Mouse (Mus musculus) liver, embryonic 13.5 days (tissue): ENCODE data around the gene Eml1. TPM values are rescaled to one million over a fixed set of nuclear protein-coding genes. Genes with fewer than 3 reads are reported as not detected.

Source experiments
- ATAC-seq: fragments of 200-750 bp; cut with Nextera tagmentation; 2 replicates; pipeline ENCODE4 v1.8.0; 2017; ENCODE audit warnings: low read depth, mild to moderate bottlenecking, moderate number of reproducible peaks, moderate library complexity
- DNase-seq: peaks from one replicate; pipeline ENCODE4 v3.0.0; 2022
- H3K27ac ChIP-seq: fragments of 300-500 bp; sonication (generic); 2 replicates; pipeline ENCODE4 v1.5.1; 2015; ENCODE audit warnings: moderate library complexity, mild to moderate bottlenecking, inconsistent platforms
- H3K27me3 ChIP-seq: fragments of 300-500 bp; sonication (generic); 2 replicates; pipeline ENCODE4 v1.6.1; 2015; ENCODE audit warnings: mild to moderate bottlenecking, inconsistent platforms
- H3K36me3 ChIP-seq: fragments of 300-500 bp; sonication (generic); 2 replicates; pipeline ENCODE4 v1.6.1; 2015; ENCODE audit warnings: mild to moderate bottlenecking, inconsistent platforms
- H3K4me1 ChIP-seq: fragments of 300-500 bp; sonication (generic); replicated peaks from 2 replicates; pipeline ENCODE4 v1.6.1; 2015; ENCODE audit warnings: inconsistent platforms
- H3K4me2 ChIP-seq: fragments of 300-500 bp; sonication (generic); 2 replicates; pipeline ENCODE4 v1.6.1; 2015; ENCODE audit warnings: inconsistent platforms, mild to moderate bottlenecking, moderate library complexity
- H3K4me3 ChIP-seq: fragments of 300-500 bp; sonication (generic); replicated peaks from 2 replicates; pipeline ENCODE4 v1.5.1; 2015; ENCODE audit warnings: mild to moderate bottlenecking, inconsistent platforms
- H3K9ac ChIP-seq: fragments of 300-500 bp; sonication (generic); 2 replicates; pipeline ENCODE4 v1.6.1; 2015; ENCODE audit warnings: mild to moderate bottlenecking, inconsistent platforms
- H3K9me3 ChIP-seq: fragments of 300-500 bp; sonication (generic); replicated peaks from 2 replicates; pipeline ENCODE4 v1.6.1; 2016; ENCODE audit warnings: inconsistent platforms
- WGBS: fragments of 180-500 bp; shearing (Covaris S2); methylation state at CpG from one replicate; pipeline ENCODE4 v1.1.7; 2015; ENCODE audit not compliant: insufficient replicate concordance; 5-methylcytosine and 5-hydroxymethylcytosine counted together
- polyA plus RNA-seq: library from polyadenylated mRNA; unstranded; fragments of >200 nt; fragmentation: Nextera tagmentation; extraction: Ambion mirVana; gene quantifications from 2 replicates; pipeline ENCODE4 v1.2.1, GENCODE M21; 2015

Eml1 gene
- polyA plus RNA-seq, 1 experiment from 2014 or later: 5.5 TPM

- Histone ChIP-seq H3K4me2 (no peak overlapping the region), H3K4me1 (no peaks in the 10 kb centered on the region), H3K4me3 (no peak overlapping the region), H3K36me3 (no peaks in the 10 kb centered on the region), H3K27ac (no peak overlapping the region), H3K9ac (no peak overlapping the region), H3K9me3 (peaks cover 4% of the 10 kb centered on the region; the same call in 1 of the 2 replicates), H3K27me3 (peaks cover 50% of the 10 kb centered on the region)
- WGBS: 8% methylated on average over 35 of the region's 35 CpGs
- ATAC-seq: no peak
- no peak for DNase-seq
Measured at GRCm38 (mm10) chr12:108352371-108353136, 18.2 kb upstream of the Eml1 start.

GRCm38 (mm10) chr12:108354284-108354683, 16.5 kb upstream of the Eml1 start:
- DNase-seq: no peak
- H3K27me3 ChIP-seq: peaks cover 50% of the 10 kb centered on the region
- H3K4me2 ChIP-seq: no peak overlapping the region
- H3K36me3 ChIP-seq: no peaks in the 10 kb centered on the region
- no peak for ATAC-seq
- H3K4me3 ChIP-seq: no peak overlapping the region
- H3K4me1 ChIP-seq: no peaks in the 10 kb centered on the region
- no peak overlapping the region for H3K9ac ChIP-seq
- 39% methylated on average over 2 of the region's 2 CpGs for WGBS
- H3K27ac ChIP-seq: no peak overlapping the region
- H3K9me3 ChIP-seq: peaks cover 4% of the 10 kb centered on the region; the same call in 1 of the 2 replicates

- ATAC-seq: no peak
- 39% methylated on average over 1 of the region's 1 CpGs for WGBS
- Histone ChIP-seq H3K4me2 (no peak overlapping the region), H3K27ac (no peak overlapping the region), H3K4me3 (no peak overlapping the region), H3K9ac (no peak overlapping the region), H3K9me3 (peaks cover 4% of the 10 kb centered on the region; the same call in 1 of the 2 replicates), H3K4me1 (no peaks in the 10 kb centered on the region), H3K36me3 (no peaks in the 10 kb centered on the region), H3K27me3 (peaks cover 41% of the 10 kb centered on the region)
- DNase-seq: no peak
Measured at GRCm38 (mm10) chr12:108355271-108355670, 15.5 kb upstream of the Eml1 start.

- H3K9ac ChIP-seq: no peak overlapping the region
- H3K36me3 ChIP-seq: no peaks in the 10 kb centered on the region
- no peak for ATAC-seq
- no peak overlapping the region for H3K4me3 ChIP-seq
- no peaks in the 10 kb centered on the region for H3K4me1 ChIP-seq
- DNase-seq: no peak
- peaks cover 36% of the 10 kb centered on the region for H3K27me3 ChIP-seq
- no peak overlapping the region for H3K27ac ChIP-seq
- peaks cover 4% of the 10 kb centered on the region; the same call in 1 of the 2 replicates for H3K9me3 ChIP-seq
- no peak overlapping the region for H3K4me2 ChIP-seq
Measured at GRCm38 (mm10) chr12:108355986-108356385, 14.8 kb upstream of the Eml1 start.

- Histone ChIP-seq H3K9ac (no peak overlapping the region), H3K36me3 (no peaks in the 10 kb centered on the region), H3K27ac (no peak overlapping the region), H3K27me3 (no peaks in the 10 kb centered on the region), H3K4me2 (no peak overlapping the region), H3K9me3 (no peaks in the 10 kb centered on the region), H3K4me1 (no peaks in the 10 kb centered on the region), H3K4me3 (no peak overlapping the region)
- ATAC-seq (0 out of 2 replicates have a peak, but pooled peaks have one; percentile 40), DNase-seq (peak; percentile 28)
- WGBS: 5% methylated on average over 5 of the region's 5 CpGs
Measured at GRCm38 (mm10) chr12:108363796-108364195, 7.0 kb upstream of the Eml1 start.

GRCm38 (mm10) chr12:108365340-108365739, 5.4 kb upstream of the Eml1 start:
- no peaks in the 10 kb centered on the region for H3K9me3 ChIP-seq
- H3K4me1 ChIP-seq: 0 out of 2 replicates have a peak, but pooled peaks cover 2% of the 10 kb centered on the region
- no peak overlapping the region for H3K4me2 ChIP-seq
- no peak overlapping the region for H3K4me3 ChIP-seq
- DNase-seq: no peak
- no peak for ATAC-seq
- no peak overlapping the region for H3K9ac ChIP-seq
- WGBS: 50% methylated on average over 3 of the region's 3 CpGs
- H3K27me3 ChIP-seq: no peaks in the 10 kb centered on the region
- no peak overlapping the region for H3K27ac ChIP-seq
- no peaks in the 10 kb centered on the region for H3K36me3 ChIP-seq

GRCm38 (mm10) chr12:108365868-108366267, 4.9 kb upstream of the Eml1 start:
- no peak overlapping the region for H3K4me3 ChIP-seq
- WGBS: 42% methylated on average over 7 of the region's 7 CpGs
- peaks cover 5% of the 10 kb centered on the region for H3K4me1 ChIP-seq
- H3K4me2 ChIP-seq: no peak overlapping the region
- H3K9ac ChIP-seq: no peak overlapping the region
- no peaks in the 10 kb centered on the region for H3K27me3 ChIP-seq
- H3K9me3 ChIP-seq: no peaks in the 10 kb centered on the region
- no peak for ATAC-seq
- H3K27ac ChIP-seq: no peak overlapping the region
- no peak for DNase-seq
- H3K36me3 ChIP-seq: no peaks in the 10 kb centered on the region

- no peak for ATAC-seq
- Histone ChIP-seq H3K27ac (no peak overlapping the region), H3K27me3 (no peaks in the 10 kb centered on the region), H3K4me2 (no peak overlapping the region), H3K4me3 (no peak overlapping the region), H3K9ac (no peak overlapping the region), H3K36me3 (no peaks in the 10 kb centered on the region), H3K4me1 (peaks cover 12% of the 10 kb centered on the region), H3K9me3 (no peaks in the 10 kb centered on the region)
- DNase-seq: no peak
- 48% methylated on average over 2 of the region's 2 CpGs for WGBS
Measured at GRCm38 (mm10) chr12:108367909-108368308, 2.8 kb upstream of the Eml1 start.

GRCm38 (mm10) chr12:108368921-108369320, 1.8 kb upstream of the Eml1 start:
- H3K27me3 ChIP-seq: no peaks in the 10 kb centered on the region
- no peak for DNase-seq
- no peak overlapping the region for H3K4me3 ChIP-seq
- no peaks in the 10 kb centered on the region for H3K9me3 ChIP-seq
- no peak overlapping the region for H3K27ac ChIP-seq
- no peak overlapping the region for H3K4me2 ChIP-seq
- 52% methylated on average over 5 of the region's 5 CpGs for WGBS
- H3K4me1 ChIP-seq: peaks cover 12% of the 10 kb centered on the region
- no peaks in the 10 kb centered on the region for H3K36me3 ChIP-seq
- no peak for ATAC-seq
- H3K9ac ChIP-seq: no peak overlapping the region

- no peak overlapping the region for H3K4me2 ChIP-seq
- DNase-seq: no peak
- no peak overlapping the region for H3K9ac ChIP-seq
- no peaks in the 10 kb centered on the region for H3K9me3 ChIP-seq
- H3K27ac ChIP-seq: no peak overlapping the region
- H3K4me1 ChIP-seq: peaks cover 12% of the 10 kb centered on the region
- ATAC-seq: no peak
- no peaks in the 10 kb centered on the region for H3K36me3 ChIP-seq
- no peak overlapping the region for H3K4me3 ChIP-seq
- no peaks in the 10 kb centered on the region for H3K27me3 ChIP-seq
- WGBS: 57% methylated on average over 6 of the region's 6 CpGs
Measured at GRCm38 (mm10) chr12:108371429-108371765, 640 bp downstream of the Eml1 start.

GRCm38 (mm10) chr12:108372241-108372640, 1.5 kb downstream of the Eml1 start:
- Histone ChIP-seq H3K4me1 (peaks cover 12% of the 10 kb centered on the region), H3K27ac (no peak overlapping the region), H3K9me3 (no peaks in the 10 kb centered on the region), H3K4me3 (no peak overlapping the region), H3K4me2 (no peak overlapping the region), H3K9ac (no peak overlapping the region), H3K36me3 (no peaks in the 10 kb centered on the region), H3K27me3 (no peaks in the 10 kb centered on the region)
- no peak for DNase-seq
- ATAC-seq: no peak
- 76% methylated on average over 17 of the region's 17 CpGs for WGBS

GRCm38 (mm10) chr12:108373611-108374010, 2.9 kb downstream of the Eml1 start:
- DNase-seq: no peak
- H3K27ac ChIP-seq: no peak overlapping the region
- ATAC-seq: no peak
- H3K4me1 ChIP-seq: peaks cover 12% of the 10 kb centered on the region
- H3K9me3 ChIP-seq: no peaks in the 10 kb centered on the region
- no peaks in the 10 kb centered on the region for H3K27me3 ChIP-seq
- 66% methylated on average over 9 of the region's 9 CpGs for WGBS
- no peak overlapping the region for H3K4me3 ChIP-seq
- H3K36me3 ChIP-seq: no peaks in the 10 kb centered on the region
- no peak overlapping the region for H3K9ac ChIP-seq
- H3K4me2 ChIP-seq: no peak overlapping the region
